Mouse (Mus musculus) embryonic facial prominence, embryonic 15.5 days (tissue): Measurements from ENCODE around the gene Nufip2. TPM values are rescaled to one million over a fixed set of nuclear protein-coding genes. Genes with fewer than 3 reads are reported as not detected.
"Not testable (repeated sequence)": the region's sequence is repeated elsewhere in the genome, so short reads cannot be mapped to it uniquely, and the experiment has no call there.

Experiments
- ATAC-seq: fragments of 200-750 bp; cut with Nextera tagmentation; 2 replicates; pipeline ENCODE4 v1.8.0; 2017; ENCODE audit warnings: low read depth, moderate TSS enrichment; ENCODE audit not compliant: insufficient number of reproducible peaks, low FRiP score, low TSS enrichment
- H3K27ac ChIP-seq: fragments of 300-500 bp; sonication (generic); replicated peaks from 2 replicates; pipeline ENCODE4 v1.5.1; 2015; ENCODE audit warnings: mild to moderate bottlenecking, inconsistent platforms
- H3K27me3 ChIP-seq: fragments of 300-500 bp; sonication (generic); 2 replicates; pipeline ENCODE4 v1.6.1; 2015; ENCODE audit warnings: inconsistent platforms
- H3K36me3 ChIP-seq: fragments of 300-500 bp; sonication (generic); 2 replicates; pipeline ENCODE4 v1.6.1; 2015; ENCODE audit warnings: mild to moderate bottlenecking, inconsistent platforms
- H3K4me1 ChIP-seq: fragments of 300-500 bp; sonication (generic); 2 replicates; pipeline ENCODE4 v1.6.1; 2015; ENCODE audit warnings: inconsistent platforms
- H3K4me2 ChIP-seq: fragments of 300-500 bp; sonication (generic); replicated peaks from 2 replicates; pipeline ENCODE4 v1.6.1; 2015; ENCODE audit warnings: mild to moderate bottlenecking, inconsistent platforms
- H3K4me3 ChIP-seq: fragments of 300-500 bp; sonication (generic); replicated peaks from 2 replicates; pipeline ENCODE4 v1.5.1; 2015; ENCODE audit warnings: mild to moderate bottlenecking, inconsistent platforms
- H3K9ac ChIP-seq: fragments of 300-500 bp; sonication (generic); 2 replicates; pipeline ENCODE4 v1.6.1; 2015; ENCODE audit warnings: inconsistent platforms
- H3K9me3 ChIP-seq: fragments of 300-500 bp; sonication (generic); replicated peaks from 2 replicates; pipeline ENCODE4 v1.6.1; 2016; ENCODE audit warnings: inconsistent platforms
- WGBS: fragments of 180-500 bp; shearing (Covaris S2); methylation state at CpG from one replicate; pipeline ENCODE4 v1.1.7; 2015; 5-methylcytosine and 5-hydroxymethylcytosine counted together
- polyA plus RNA-seq: library from polyadenylated mRNA; unstranded; fragments of >200 nt; fragmentation: Nextera tagmentation; extraction: Ambion mirVana; gene quantifications from 2 replicates; pipeline ENCODE4 v1.2.1, GENCODE M21; 2015

Nufip2 gene
- polyA plus RNA-seq, 1 experiment from 2014 or later = 5.1 TPM

- no peak for ATAC-seq
Observed at GRCm38 (mm10) chr11:77713736-77714135, 27.8 kb downstream of the Nufip2 start.

DNA sequence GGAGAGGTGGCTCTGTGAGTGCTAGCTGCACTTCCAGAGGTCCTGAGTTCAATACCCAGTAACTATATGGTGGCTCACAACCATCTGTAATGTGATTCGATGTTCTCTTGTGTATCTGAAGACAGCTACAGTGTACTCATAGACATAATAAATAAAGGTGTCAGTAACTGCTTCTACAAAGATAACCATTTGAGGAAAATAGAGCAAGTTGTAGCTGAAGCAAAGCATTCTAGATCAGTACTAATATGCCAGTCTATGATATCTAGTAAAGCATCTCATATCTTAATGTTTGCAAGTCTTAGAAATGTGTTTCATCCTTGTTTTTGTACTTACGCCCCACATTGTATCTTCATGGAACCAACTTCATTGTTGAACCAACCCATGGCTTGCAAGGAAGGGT is 33.1 kb downstream of the Nufip2 start:
- Histone ChIP-seq H3K27me3 (no peaks in the 10 kb centered on the region), H3K9me3 (no peaks in the 10 kb centered on the region), H3K36me3 (no peaks in the 10 kb centered on the region; the same call in 1 of the 2 replicates), H3K4me1 (no peaks in the 10 kb centered on the region), H3K27ac (no peak overlapping the region), H3K9ac (no peak overlapping the region), H3K4me2 (no peak overlapping the region), H3K4me3 (no peak overlapping the region)
- ATAC-seq = no peak
- WGBS = 98% methylated on average over 2 of the region's 2 CpGs

More at GRCm38 (mm10) chr11:77713736-77714135, 27.8 kb downstream of the Nufip2 start:
- H3K4me1 ChIP-seq = no peaks in the 10 kb centered on the region
- 94% methylated on average over 3 of the region's 3 CpGs for WGBS
- H3K27ac ChIP-seq = no peak overlapping the region
- H3K27me3 ChIP-seq = no peaks in the 10 kb centered on the region
- peaks cover 3% of the 10 kb centered on the region; the same call in 1 of the 2 replicates for H3K36me3 ChIP-seq
- no peak overlapping the region for H3K4me3 ChIP-seq
- H3K9ac ChIP-seq = no peak overlapping the region
- H3K4me2 ChIP-seq = no peak overlapping the region
- no peaks in the 10 kb centered on the region for H3K9me3 ChIP-seq

- 92% methylated on average over 4 of the region's 4 CpGs for WGBS
- H3K27ac ChIP-seq = no peak overlapping the region
Observed at GRCm38 (mm10) chr11:77721389-77721788, 35.4 kb downstream of the Nufip2 start.

GRCm38 (mm10) chr11:77724766-77725165 is 38.8 kb downstream of the Nufip2 start:
- Histone ChIP-seq H3K9ac (no peak overlapping the region), H3K4me1 (0 out of 2 replicates have a peak, but pooled peaks cover 3% of the 10 kb centered on the region), H3K4me3 (no peak overlapping the region), H3K36me3 (no peaks in the 10 kb centered on the region), H3K9me3 (no peaks in the 10 kb centered on the region), H3K27me3 (no peaks in the 10 kb centered on the region), H3K4me2 (no peak overlapping the region), H3K27ac (no peak overlapping the region)
- WGBS = 68% methylated on average over 7 of the region's 7 CpGs
- ATAC-seq = no peak

More at GRCm38 (mm10) chr11:77721389-77721788, 35.4 kb downstream of the Nufip2 start:
- Histone ChIP-seq H3K36me3 (no peaks in the 10 kb centered on the region; the same call in 1 of the 2 replicates), H3K9me3 (no peaks in the 10 kb centered on the region), H3K4me2 (no peak overlapping the region), H3K4me3 (no peak overlapping the region), H3K27me3 (no peaks in the 10 kb centered on the region), H3K9ac (no peak overlapping the region), H3K4me1 (0 out of 2 replicates have a peak, but pooled peaks cover 3% of the 10 kb centered on the region)
- no peak for ATAC-seq

DNA sequence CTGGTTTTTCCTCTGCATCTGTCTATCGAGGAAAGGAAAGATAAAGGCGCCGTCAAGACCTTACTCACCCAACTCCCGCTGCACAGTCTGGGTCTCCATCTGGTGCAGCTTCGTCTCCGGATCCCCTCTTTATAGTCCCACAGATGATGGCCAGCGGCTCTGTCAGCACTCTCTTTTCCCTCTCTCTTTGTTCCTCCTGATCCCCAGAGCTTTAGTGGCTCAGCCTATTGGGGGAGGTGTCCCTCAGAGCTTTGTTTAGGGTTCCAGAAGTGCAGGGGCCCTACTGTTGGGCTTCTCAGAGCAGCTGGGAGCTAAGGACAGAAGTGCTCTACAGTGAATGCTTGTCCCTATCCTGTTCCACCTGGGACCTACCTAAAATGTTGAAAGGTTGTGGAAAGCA is 39.2 kb downstream of the Nufip2 start, which contains the start of gene Cryba1:
Cryba1 (minus strand) TSS at position 101 of the 400 bp plus-strand sequence.
- H3K36me3 ChIP-seq = no peaks in the 10 kb centered on the region
- H3K4me2 ChIP-seq = no peak within 1 kb of the TSS
- H3K9ac ChIP-seq = no peak within 1 kb of the TSS
- 41% methylated on average over 7 of the region's 7 CpGs for WGBS
- no peak within 1 kb of the TSS for H3K4me3 ChIP-seq
- no peaks in the 10 kb centered on the region for H3K9me3 ChIP-seq
- no peaks in the 10 kb centered on the region for H3K27me3 ChIP-seq
- 0 out of 2 replicates have a peak, but pooled peaks cover 3% of the 10 kb centered on the region for H3K4me1 ChIP-seq
- no peak within 1 kb of the TSS for H3K27ac ChIP-seq
- no peak for ATAC-seq

DNA sequence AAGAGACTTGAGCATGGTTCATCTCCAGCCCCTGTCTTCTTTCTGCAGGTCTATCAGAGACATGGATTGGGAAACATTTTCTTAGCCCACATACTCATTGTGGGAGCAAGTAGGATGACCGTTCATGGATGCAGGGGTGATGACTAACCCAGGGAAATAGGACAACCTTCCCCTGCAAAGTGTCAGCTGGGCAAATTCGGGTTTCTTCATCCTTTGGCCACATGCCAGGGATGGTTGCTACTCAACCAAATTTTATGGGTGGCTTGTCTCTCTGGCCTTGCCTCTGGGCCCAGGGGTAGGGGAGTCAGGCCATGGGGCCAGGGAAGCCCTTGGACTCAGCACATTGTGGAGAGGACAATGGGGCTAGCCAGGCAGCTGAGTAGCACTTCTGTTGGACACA is 42.6 kb downstream of the Nufip2 start:
- no peak overlapping the region for H3K4me3 ChIP-seq
- no peak for ATAC-seq
- H3K9me3 ChIP-seq = no peaks in the 10 kb centered on the region
- no peaks in the 10 kb centered on the region for H3K36me3 ChIP-seq
- H3K27ac ChIP-seq = no peak overlapping the region
- H3K4me2 ChIP-seq = no peak overlapping the region
- H3K27me3 ChIP-seq = no peaks in the 10 kb centered on the region
- 0 out of 2 replicates have a peak, but pooled peaks cover 3% of the 10 kb centered on the region for H3K4me1 ChIP-seq
- H3K9ac ChIP-seq = no peak overlapping the region
- WGBS = 54% methylated on average over 2 of the region's 2 CpGs

DNA sequence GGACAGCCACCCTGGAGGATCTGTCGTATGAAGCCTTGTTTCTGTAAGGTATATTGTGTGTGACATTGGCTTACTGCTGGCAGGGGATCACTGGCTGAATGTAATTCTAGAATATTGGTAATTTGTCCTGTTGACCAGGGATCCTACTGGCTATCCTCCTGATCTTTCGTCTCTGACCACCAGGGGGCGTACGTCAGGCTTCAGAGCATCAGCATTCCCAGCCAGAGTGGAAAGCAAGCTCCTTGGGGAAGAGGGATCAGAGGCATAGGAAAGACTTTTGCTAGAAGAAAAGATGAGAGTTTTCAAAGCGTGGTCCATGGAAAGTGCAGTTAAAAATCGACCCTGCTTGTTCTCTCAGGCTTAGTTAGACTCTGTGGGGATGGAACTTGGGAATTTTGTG is 51.3 kb downstream of the Nufip2 start:
- Histone ChIP-seq H3K4me1 (no peaks in the 10 kb centered on the region), H3K4me2 (no peak overlapping the region), H3K27me3 (no peaks in the 10 kb centered on the region), H3K27ac (no peak overlapping the region), H3K36me3 (no peaks in the 10 kb centered on the region), H3K9me3 (no peaks in the 10 kb centered on the region), H3K4me3 (no peak overlapping the region), H3K9ac (no peak overlapping the region)
- under 1% methylated on average over 6 of the region's 6 CpGs for WGBS
- ATAC-seq = no peak

GRCm38 (mm10) chr11:77738555-77738954 is 52.6 kb downstream of the Nufip2 start:
- H3K4me2 ChIP-seq = no peak overlapping the region
- H3K4me1 ChIP-seq = no peaks in the 10 kb centered on the region
- no peak for ATAC-seq
- no peaks in the 10 kb centered on the region for H3K27me3 ChIP-seq
- H3K27ac ChIP-seq = no peak overlapping the region
- 57% methylated on average over 7 of the region's 7 CpGs for WGBS
- no peaks in the 10 kb centered on the region for H3K36me3 ChIP-seq
- H3K9me3 ChIP-seq = no peaks in the 10 kb centered on the region
- H3K9ac ChIP-seq = no peak overlapping the region
- H3K4me3 ChIP-seq = no peak overlapping the region

DNA sequence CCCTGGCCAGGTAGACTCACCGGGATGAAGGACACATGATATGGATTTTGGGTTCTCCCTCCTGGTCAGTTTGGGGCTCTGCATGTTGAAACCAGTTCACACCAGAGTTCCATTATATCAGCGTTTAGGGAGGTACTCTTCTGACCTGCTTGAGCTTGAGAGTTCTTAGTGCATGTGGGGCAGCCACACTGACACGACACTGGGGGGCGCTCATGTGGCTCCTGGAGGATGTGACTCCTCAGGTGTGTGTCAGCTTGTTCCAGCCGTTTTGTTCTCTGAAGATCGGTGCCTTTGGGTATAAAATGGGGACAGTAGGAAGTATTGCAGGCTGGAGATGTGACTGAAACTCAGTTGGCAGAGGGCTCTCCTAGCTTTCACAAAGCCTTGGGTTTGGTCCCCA is 58.0 kb downstream of the Nufip2 start:
- no peak overlapping the region for H3K27ac ChIP-seq
- H3K4me2 ChIP-seq = no peak overlapping the region
- no peaks in the 10 kb centered on the region for H3K27me3 ChIP-seq
- H3K9me3 ChIP-seq = no peaks in the 10 kb centered on the region
- H3K9ac ChIP-seq = no peak overlapping the region
- WGBS = 33% methylated on average over 6 of the region's 6 CpGs
- ATAC-seq = no peak
- H3K4me1 ChIP-seq = no peaks in the 10 kb centered on the region
- no peaks in the 10 kb centered on the region for H3K36me3 ChIP-seq
- no peak overlapping the region for H3K4me3 ChIP-seq

- no peaks in the 10 kb centered on the region for H3K36me3 ChIP-seq
- WGBS = 88% methylated on average over 4 of the region's 4 CpGs
- no peaks in the 10 kb centered on the region for H3K27me3 ChIP-seq
- H3K9me3 ChIP-seq = no peaks in the 10 kb centered on the region
- no peak overlapping the region for H3K4me3 ChIP-seq
- no peak overlapping the region for H3K9ac ChIP-seq
- H3K4me1 ChIP-seq = no peaks in the 10 kb centered on the region
- H3K4me2 ChIP-seq = no peak overlapping the region
- H3K27ac ChIP-seq = no peak overlapping the region
- ATAC-seq = no peak
Observed at GRCm38 (mm10) chr11:77746652-77747051, 60.7 kb downstream of the Nufip2 start.

- H3K9me3 ChIP-seq, H3K4me2 ChIP-seq, H3K27ac ChIP-seq, ATAC-seq, H3K4me1 ChIP-seq, H3K4me3 ChIP-seq, H3K36me3 ChIP-seq, H3K9ac ChIP-seq, H3K27me3 ChIP-seq: not testable (repeated sequence)
- WGBS = 95% methylated on average over 14 of the region's 15 CpGs
Observed at GRCm38 (mm10) chr11:77747103-77747502, 61.1 kb downstream of the Nufip2 start.

DNA sequence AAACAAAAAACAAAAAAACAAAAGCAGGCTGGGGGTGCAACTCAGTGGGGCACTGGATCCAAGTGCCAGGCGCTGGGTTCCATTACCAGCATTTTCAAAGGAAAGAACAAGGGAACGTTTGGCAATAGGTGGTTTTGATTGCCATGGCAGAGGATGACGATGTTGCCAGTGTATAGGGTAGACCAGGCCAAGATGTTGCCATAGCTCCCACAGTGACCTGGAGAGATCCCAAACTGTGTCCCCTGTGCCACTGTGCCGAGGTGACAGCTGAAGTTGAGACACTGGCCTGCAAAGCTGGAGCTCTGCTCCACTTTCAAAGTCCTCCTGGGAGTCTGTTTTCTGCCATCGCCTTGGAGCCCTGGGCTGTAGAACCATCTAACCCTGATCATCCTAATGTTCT is 63.0 kb downstream of the Nufip2 start:
- Histone ChIP-seq H3K4me1 (no peaks in the 10 kb centered on the region), H3K9me3 (no peaks in the 10 kb centered on the region), H3K4me3 (no peak overlapping the region), H3K27ac (no peak overlapping the region), H3K4me2 (no peak overlapping the region), H3K27me3 (no peaks in the 10 kb centered on the region), H3K9ac (no peak overlapping the region), H3K36me3 (no peaks in the 10 kb centered on the region)
- no peak for ATAC-seq
- WGBS = 78% methylated on average over 5 of the region's 5 CpGs
